Mouse (Mus musculus): ENCODE measurements around the gene Stau1. TPM values are rescaled to one million over a fixed set of nuclear protein-coding genes. Genes with fewer than 3 reads are reported as not detected.
A peak's percentile ranks its signal among the peaks of the same experiment; 100 is the strongest.

The Stau1 gene
- total RNA-seq, 2 experiments from 2014 or later, result 62.2 to 67.7 TPM

DNA sequence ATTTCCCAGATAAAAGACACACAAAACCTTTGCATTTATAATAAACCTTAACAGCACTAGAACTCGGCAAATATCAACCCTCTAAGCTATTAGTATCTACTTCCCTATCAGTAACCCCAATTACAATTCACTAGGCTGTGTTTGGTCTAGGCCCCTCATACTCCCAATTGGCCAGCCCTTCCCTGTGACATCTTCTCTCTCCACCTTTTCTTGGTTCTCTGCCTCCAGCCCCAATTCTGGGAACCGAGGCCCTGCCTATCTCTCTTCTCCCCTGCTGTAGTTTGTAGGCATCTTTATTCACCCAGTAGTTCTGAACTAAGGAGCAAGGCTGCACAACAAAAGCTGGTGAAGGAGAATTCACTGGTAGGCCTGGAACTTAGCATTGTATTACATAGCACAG is 72.1 kb downstream of the Stau1 start:
- no peak for DNase-seq

DNA sequence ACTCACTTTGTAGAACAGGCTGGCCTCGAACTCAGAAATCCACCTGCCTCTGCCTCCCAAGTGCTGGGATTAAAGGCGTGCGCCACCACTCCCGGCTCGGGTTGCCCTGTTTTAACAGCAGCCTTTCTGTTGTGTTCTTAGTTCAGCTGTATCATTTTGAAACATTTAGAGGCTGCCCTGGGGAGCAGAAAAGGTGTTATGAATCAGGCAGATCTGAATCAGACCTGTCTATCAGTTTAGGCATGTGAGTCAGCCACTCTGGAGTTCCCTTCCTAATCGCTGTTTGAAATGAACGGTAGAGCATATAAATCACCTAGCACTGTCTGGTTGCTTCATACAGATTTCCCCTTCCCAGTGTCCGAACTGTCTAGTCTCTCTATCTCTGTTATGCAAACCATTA is 85.6 kb downstream of the Stau1 start:
- DNase-seq, result no peak

DNA sequence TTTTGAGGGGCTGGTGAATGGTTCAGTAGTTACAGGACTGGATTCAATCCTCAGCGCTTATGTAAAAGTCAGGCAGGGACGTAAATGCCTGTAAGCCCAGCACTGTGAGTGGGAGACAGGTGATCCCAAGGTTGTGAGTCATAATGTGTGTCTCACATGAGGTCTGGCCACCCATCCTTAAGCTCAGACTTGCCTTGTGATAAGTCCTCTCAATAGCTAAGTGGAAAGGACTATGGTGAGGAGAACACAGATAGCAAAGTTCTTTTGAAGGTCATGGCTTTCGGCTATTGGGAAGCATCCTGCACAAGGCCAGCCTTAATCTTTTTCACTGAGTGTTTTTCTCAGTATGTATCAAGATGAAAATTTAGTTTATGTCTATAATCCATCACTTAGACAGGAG is 86.4 kb downstream of the Stau1 start:
- no peak for DNase-seq

DNA sequence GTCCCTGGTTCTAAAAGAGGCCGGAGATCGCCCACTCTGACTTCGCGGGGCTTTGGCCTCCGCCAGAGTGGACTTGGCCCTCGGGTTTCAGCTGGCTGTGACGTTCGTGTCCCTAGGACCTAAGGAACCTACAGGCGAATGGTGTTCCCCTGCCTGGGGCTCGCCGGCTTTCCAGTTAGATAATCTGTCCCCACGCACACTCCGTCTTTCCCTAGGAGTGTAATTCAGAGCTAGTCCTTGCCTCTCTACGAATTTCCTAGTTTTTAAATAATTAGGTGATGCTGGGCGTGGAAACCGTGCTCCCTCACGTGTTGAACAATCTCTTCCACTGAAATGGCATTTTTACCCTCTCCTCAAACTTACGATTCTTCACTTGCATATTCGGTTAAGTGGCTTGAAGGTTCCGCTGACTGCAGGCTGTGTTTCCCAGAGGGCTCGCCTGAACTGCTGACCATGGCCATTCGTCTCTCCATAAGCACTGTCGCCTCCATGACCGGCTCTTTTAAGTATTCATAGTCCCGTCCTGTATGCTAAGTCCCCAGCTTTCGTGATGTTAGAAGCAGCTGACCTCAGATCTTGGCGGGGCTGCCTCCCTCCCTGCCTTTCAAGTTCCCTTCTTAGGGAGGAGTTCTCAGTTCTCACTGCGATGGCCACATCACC is 89.4 kb downstream of the Stau1 start:
- peak; percentile 19 for DNase-seq

DNA sequence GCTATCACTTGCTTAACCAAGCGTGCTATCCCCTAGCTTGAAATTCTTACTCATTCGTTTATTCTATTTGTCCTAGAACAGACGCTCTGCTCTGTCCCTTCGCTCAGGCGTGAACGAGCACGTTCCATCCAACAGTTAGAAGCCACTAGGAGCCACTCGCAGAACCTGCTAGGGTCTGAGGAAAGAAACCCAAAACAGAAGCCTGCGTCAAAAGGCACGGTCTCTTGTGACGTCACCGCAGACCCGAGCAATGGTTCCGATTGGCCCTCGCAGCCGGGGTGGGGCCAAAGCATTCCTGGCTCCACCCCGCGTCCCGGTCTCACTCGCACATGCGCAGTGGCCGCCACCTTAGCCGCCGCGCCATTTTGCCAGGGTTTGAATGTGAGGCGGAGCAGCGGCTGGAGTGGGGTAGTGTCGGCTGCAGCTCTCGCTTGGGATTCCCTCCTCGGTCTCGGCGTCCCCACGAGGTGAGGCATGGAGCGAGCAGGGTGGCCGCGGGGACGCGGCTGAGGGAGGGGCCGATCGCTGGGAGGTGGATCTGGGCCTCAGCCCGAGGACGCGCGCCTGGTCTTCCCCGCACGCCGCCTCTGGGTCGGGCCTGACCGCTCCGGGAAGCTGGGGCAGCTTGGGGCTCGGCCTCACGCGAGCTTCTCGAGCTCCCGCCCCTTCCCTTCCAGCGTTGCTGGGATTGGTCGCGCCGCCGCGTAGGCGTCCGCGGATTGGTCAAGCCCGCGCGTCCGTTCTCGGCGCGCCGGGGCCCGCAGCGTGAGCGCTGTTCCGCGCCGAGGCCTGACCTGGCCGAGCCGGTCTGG is 90.2 kb downstream of the Stau1 start, which contains the start of gene Cse1l:
Gene Cse1l (plus strand): TSS at position 330 of the 812 bp plus-strand sequence.
- peak; percentile 99 for DNase-seq

DNA sequence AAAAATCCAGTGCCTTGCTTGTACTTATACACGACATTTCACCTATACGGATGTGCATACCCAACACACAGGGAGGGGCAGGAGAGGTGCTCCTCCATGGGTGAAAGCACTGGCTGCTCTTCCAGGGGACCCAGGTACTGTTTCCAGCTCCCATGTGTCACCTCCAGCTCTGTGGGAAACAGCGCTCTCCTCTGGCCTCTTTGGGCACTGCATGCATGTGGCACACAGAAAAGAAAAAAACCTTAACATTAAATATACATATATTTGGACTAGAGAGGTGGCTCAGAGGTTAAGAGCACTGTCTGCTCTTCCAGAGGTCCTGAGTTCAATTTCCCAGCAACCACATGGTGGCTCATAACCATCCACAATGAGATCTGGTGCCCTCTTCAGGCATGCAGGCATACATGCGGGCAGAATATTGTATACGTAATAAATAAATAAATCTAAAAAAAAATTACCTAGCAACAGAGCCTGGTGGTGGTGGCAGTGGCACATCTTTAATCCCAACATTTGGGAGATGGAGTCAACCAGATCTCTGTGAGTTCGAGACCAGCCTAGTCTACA is 92.3 kb downstream of the Stau1 start:
- no peak for DNase-seq

DNA sequence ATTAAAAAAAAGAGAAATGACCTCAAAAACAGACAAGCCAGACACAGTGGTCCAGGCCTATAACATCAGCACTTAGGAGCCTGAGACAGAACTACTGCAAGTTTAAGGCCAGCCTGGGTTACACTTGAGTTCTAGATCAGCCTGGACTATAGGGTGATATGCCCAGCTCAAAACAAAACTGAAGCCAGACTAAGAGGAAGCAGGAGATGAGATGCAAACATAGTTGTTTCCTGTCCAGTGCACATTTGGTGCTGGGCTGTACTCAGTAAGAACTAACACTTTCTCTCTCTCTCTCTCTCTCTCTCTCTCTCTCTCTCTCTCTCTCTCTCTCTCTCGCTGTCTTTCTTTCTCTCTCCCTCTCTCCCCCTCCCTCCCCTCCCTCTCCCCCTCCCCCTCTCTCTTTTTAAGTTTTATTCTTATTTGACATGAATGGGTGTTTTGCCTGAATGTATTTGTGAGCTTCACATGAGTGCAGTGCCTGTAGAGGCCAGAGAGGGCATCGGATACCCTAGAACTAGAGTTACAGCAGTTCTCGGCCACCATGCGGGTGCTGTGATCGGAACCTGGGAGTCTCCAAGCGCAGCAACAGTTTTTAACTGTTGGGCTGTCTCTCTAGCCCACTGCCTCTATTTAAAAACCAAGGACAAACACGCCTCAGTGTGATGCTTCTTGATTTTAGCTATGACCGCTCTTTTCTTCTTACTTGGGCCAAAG is 95.2 kb downstream of the Stau1 start:
- DNase-seq, result no peak

DNA sequence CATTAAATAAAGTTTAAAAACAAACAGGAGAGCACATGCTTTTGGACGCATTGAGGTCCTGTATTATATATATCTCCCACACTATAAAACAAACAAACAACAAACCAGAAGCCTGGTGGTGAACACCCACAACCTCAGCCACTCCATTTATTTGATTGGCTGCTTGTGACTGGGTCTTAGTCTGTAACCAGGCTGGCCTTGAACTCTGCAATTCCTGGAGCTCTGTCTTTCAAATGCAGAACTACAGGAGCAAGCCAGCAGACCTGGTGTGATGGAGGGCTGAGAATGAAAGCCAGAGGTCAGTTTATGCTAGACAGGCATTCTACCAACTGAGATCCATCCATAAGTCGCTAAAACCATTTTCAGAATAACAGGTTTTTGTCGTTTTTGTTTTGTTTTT is 96.4 kb downstream of the Stau1 start:
- DNase-seq, result no peak

DNA sequence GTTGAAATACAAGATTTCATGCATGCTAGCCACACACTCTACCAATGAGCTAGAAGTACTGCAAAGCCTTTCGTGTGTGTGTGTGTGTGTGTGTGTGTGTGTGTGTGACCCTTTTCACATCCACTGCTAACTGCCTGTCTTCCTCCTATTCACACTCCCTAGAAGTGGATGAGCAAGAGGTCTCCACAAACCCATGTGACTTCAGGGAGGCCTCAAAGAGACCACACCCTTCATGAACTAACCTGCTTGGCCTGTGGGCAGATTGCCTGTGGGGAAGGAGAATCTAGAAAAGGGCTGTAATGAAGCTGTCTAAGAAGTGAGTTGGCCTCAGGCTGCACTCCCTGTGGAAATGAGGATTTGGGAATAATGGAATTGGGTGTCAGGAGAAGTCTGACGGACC is 96.9 kb downstream of the Stau1 start:
- DNase-seq, result no peak

Other genes with a start within 250 kb of the Stau1 start
- 1 to 10 TPM; 4.5 to 6.2 TPM for gene Trp53rkb, start 203.8 kb downstream of the Stau1 start, total RNA-seq (2021)
- gene Arfgef2, start 190.7 kb downstream of the Stau1 start, total RNA-seq (2021), result 10 to 100 TPM; 44.5 to 46.3 TPM
- 10 to 100 TPM; 47.5 to 53.6 TPM for gene Cse1l, start 90.3 kb downstream of the Stau1 start, total RNA-seq (2021)
- 10 to 100 TPM; 32.1 to 34.6 TPM for gene Ddx27, start 18.9 kb upstream of the Stau1 start, total RNA-seq (2021)
- 10 to 100 TPM; 31.2 to 36.5 TPM for gene Znfx1, start 66.7 kb upstream of the Stau1 start, total RNA-seq (2021)
- 10 to 100 TPM; 20.8 to 27.7 TPM for gene Kcnb1, start 193.9 kb upstream of the Stau1 start, total RNA-seq (2021)
- 10 to 100 TPM; 18.7 to 23.3 TPM for gene Ptgis, start 244.3 kb upstream of the Stau1 start, total RNA-seq (2021)